Mouse (Mus musculus): Measurements from ENCODE around the gene Gm498. TPM values are rescaled to one million over a fixed set of nuclear protein-coding genes. Genes with fewer than 3 reads are reported as not detected.

The Gm498 gene
- polyA plus RNA-seq (2014; fragmentation: Nextera tagmentation; extraction: Ambion mirVana) = not detected in 2 replicates

DNA sequence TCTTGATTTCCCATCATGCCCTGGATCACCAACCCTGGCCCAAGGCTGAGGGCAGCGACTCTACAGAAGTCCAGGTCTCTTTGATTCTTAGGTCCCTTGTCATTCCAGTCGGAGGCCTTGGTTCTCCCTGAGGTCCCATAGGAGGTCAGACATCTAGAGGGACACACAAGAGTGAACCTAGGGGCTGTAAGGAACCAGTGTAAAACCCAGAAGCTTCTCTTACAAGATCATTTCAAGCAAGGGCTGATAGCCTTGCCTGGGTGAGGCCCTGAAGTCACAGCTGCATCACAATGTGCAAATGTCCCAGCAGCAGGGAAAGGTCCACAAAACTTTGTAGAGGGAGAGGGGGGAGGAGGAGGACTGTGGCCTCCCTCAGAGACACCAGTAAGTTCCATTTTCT is at the start of gene Gm498:
Gm498 (plus strand) TSS at position 301 of the 400 bp plus-strand sequence.
- H3K27me3 ChIP-seq (ENCODE audit: control insufficient read depth, insufficient read depth, low read length) = no peaks in the 10 kb centered on the region
- no peaks in the 10 kb centered on the region for H3K4me1 ChIP-seq (ENCODE audit: control insufficient read depth, insufficient read depth, low read length)
- no peaks in the 10 kb centered on the region for H3K36me3 ChIP-seq (replicated peaks; ENCODE audit: control insufficient read depth, insufficient read depth, low read depth, low read length)
- ATAC-seq (replicated peaks; ENCODE audit: insufficient number of reproducible peaks, low FRiP score, low TSS enrichment, low read depth) (no peak), DNase-seq (ENCODE audit: low spot score) (no peak)
- no peak within 1 kb of the TSS for H3K9ac ChIP-seq (replicated peaks; ENCODE audit: low read length)
- 77% methylated on average over 2 of the region's 2 CpGs for WGBS
- H3K9me3 ChIP-seq (replicated peaks; ENCODE audit: control insufficient read depth, low read length) = no peaks in the 10 kb centered on the region
- H3K27ac ChIP-seq (replicated peaks; ENCODE audit: low read depth, low read length) = no peak within 1 kb of the TSS
- no peak within 1 kb of the TSS for H3K4me3 ChIP-seq (ENCODE audit: low read depth, low read length)
- H3K4me2 ChIP-seq (ENCODE audit: low read depth, low read length) = no peak within 1 kb of the TSS

GRCm38 (mm10) chr7:143819201-143819600 is 47.4 kb upstream of the Gm498 start:
- 68% methylated on average over 4 of the region's 4 CpGs for WGBS
- Histone ChIP-seq H3K27me3 (ENCODE audit: control insufficient read depth, insufficient read depth, low read length) (no peaks in the 10 kb centered on the region), H3K4me3 (ENCODE audit: low read depth, low read length) (no peak overlapping the region), H3K9me3 (replicated peaks; ENCODE audit: control insufficient read depth, low read length) (no peaks in the 10 kb centered on the region), H3K4me2 (ENCODE audit: low read depth, low read length) (no peak overlapping the region), H3K27ac (replicated peaks; ENCODE audit: low read depth, low read length) (no peak overlapping the region), H3K4me1 (ENCODE audit: control insufficient read depth, insufficient read depth, low read length) (peaks cover 5% of the 10 kb centered on the region; the same call in 1 of the 2 replicates), H3K9ac (replicated peaks; ENCODE audit: low read length) (no peak overlapping the region), H3K36me3 (replicated peaks; ENCODE audit: control insufficient read depth, insufficient read depth, low read depth, low read length) (no peaks in the 10 kb centered on the region; the same call in none of the 2 replicates)
- ATAC-seq (replicated peaks; ENCODE audit: insufficient number of reproducible peaks, low FRiP score, low TSS enrichment, low read depth) (no peak), DNase-seq (ENCODE audit: low spot score) (no peak)

- no peaks in the 10 kb centered on the region for H3K9me3 ChIP-seq (replicated peaks; ENCODE audit: control insufficient read depth, low read length)
- WGBS = 79% methylated on average over 2 of the region's 2 CpGs
- no peak for DNase-seq (ENCODE audit: low spot score)
- no peaks in the 10 kb centered on the region; the same call in none of the 2 replicates for H3K36me3 ChIP-seq (replicated peaks; ENCODE audit: control insufficient read depth, insufficient read depth, low read depth, low read length)
- no peaks in the 10 kb centered on the region for H3K27me3 ChIP-seq (ENCODE audit: control insufficient read depth, insufficient read depth, low read length)
- peaks cover 5% of the 10 kb centered on the region; the same call in 1 of the 2 replicates for H3K4me1 ChIP-seq (ENCODE audit: control insufficient read depth, insufficient read depth, low read length)
- no peak overlapping the region for H3K4me3 ChIP-seq (ENCODE audit: low read depth, low read length)
- no peak for ATAC-seq (replicated peaks; ENCODE audit: insufficient number of reproducible peaks, low FRiP score, low TSS enrichment, low read depth)
- no peak overlapping the region for H3K27ac ChIP-seq (replicated peaks; ENCODE audit: low read depth, low read length)
- H3K9ac ChIP-seq (replicated peaks; ENCODE audit: low read length) = no peak overlapping the region
- no peak overlapping the region for H3K4me2 ChIP-seq (ENCODE audit: low read depth, low read length)
These were observed 45.4 kb upstream of the Gm498 start for GRCm38 (mm10) chr7:143821241-143821640.

GRCm38 (mm10) chr7:143822375-143823265 is 44.0 kb upstream of the Gm498 start, which contains the start of the genes Nadsyn1 and Dhcr7:
TSS of gene Nadsyn1 (minus strand) at chr7:143822849.
TSS of gene Dhcr7 (plus strand) at chr7:143823145.
- H3K9ac ChIP-seq (replicated peaks; ENCODE audit: low read length) = peak within 1 kb of the TSS; percentile 79
- H3K4me1 ChIP-seq (ENCODE audit: control insufficient read depth, insufficient read depth, low read length) = peaks cover 5% of the 10 kb centered on the region; the same call in 1 of the 2 replicates
- peak; percentile 98 for ATAC-seq (replicated peaks; ENCODE audit: insufficient number of reproducible peaks, low FRiP score, low TSS enrichment, low read depth)
- H3K9me3 ChIP-seq (replicated peaks; ENCODE audit: control insufficient read depth, low read length) = no peaks in the 10 kb centered on the region
- peak; percentile 99 for DNase-seq (ENCODE audit: low spot score)
- under 1% methylated on average over 38 of the region's 40 CpGs for WGBS
- no peak within 1 kb of the TSS; the same call in 1 of the 2 replicates for H3K27ac ChIP-seq (replicated peaks; ENCODE audit: low read depth, low read length)
- H3K36me3 ChIP-seq (replicated peaks; ENCODE audit: control insufficient read depth, insufficient read depth, low read depth, low read length) = no peaks in the 10 kb centered on the region; the same call in 1 of the 2 replicates
- no peaks in the 10 kb centered on the region for H3K27me3 ChIP-seq (ENCODE audit: control insufficient read depth, insufficient read depth, low read length)
- H3K4me3 ChIP-seq (ENCODE audit: low read depth, low read length) = peak within 1 kb of the TSS; percentile 60
- peak within 1 kb of the TSS; percentile 73 for H3K4me2 ChIP-seq (ENCODE audit: low read depth, low read length)

DNA sequence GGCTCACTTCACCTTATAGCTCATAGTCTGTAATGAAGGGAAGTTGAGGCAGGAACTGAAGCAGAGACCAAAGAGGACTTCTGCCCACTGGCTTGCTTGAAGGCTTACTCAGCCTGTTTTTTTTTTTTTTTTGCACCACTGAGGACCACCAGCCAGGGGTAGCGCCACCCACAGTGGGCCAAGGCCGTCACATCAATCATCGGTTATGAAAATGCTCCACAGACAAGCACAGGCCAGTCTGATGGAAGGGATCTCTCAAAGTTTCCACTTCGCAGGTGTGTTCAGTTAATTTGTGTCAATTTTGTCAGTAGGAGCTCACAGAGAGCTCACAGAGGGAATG is 43.4 kb upstream of the Gm498 start:
- Histone ChIP-seq H3K4me1 (ENCODE audit: control insufficient read depth, insufficient read depth, low read length) (peaks cover 5% of the 10 kb centered on the region; the same call in 1 of the 2 replicates), H3K27me3 (ENCODE audit: control insufficient read depth, insufficient read depth, low read length) (no peaks in the 10 kb centered on the region), H3K36me3 (replicated peaks; ENCODE audit: control insufficient read depth, insufficient read depth, low read depth, low read length) (no peaks in the 10 kb centered on the region; the same call in 1 of the 2 replicates), H3K4me2 (ENCODE audit: low read depth, low read length) (peak overlapping the region; percentile 73), H3K9me3 (replicated peaks; ENCODE audit: control insufficient read depth, low read length) (no peaks in the 10 kb centered on the region), H3K27ac (replicated peaks; ENCODE audit: low read depth, low read length) (no peak overlapping the region), H3K9ac (replicated peaks; ENCODE audit: low read length) (peak overlapping the region; percentile 53), H3K4me3 (ENCODE audit: low read depth, low read length) (peak overlapping the region; percentile 32)
- ATAC-seq (replicated peaks; ENCODE audit: insufficient number of reproducible peaks, low FRiP score, low TSS enrichment, low read depth) = peak; percentile 25
- 72% methylated on average over 4 of the region's 4 CpGs for WGBS
- peak; percentile 6 for DNase-seq (ENCODE audit: low spot score)

- Histone ChIP-seq H3K9me3 (replicated peaks; ENCODE audit: control insufficient read depth, low read length) (no peaks in the 10 kb centered on the region), H3K36me3 (replicated peaks; ENCODE audit: control insufficient read depth, insufficient read depth, low read depth, low read length) (no peaks in the 10 kb centered on the region; the same call in 1 of the 2 replicates), H3K4me1 (ENCODE audit: control insufficient read depth, insufficient read depth, low read length) (peaks cover 3% of the 10 kb centered on the region), H3K27ac (replicated peaks; ENCODE audit: low read depth, low read length) (no peak overlapping the region), H3K4me2 (ENCODE audit: low read depth, low read length) (no peak overlapping the region), H3K27me3 (ENCODE audit: control insufficient read depth, insufficient read depth, low read length) (no peaks in the 10 kb centered on the region), H3K4me3 (ENCODE audit: low read depth, low read length) (no peak overlapping the region), H3K9ac (replicated peaks; ENCODE audit: low read length) (no peak overlapping the region)
- WGBS = 84% methylated on average over 2 of the region's 2 CpGs
- DNase-seq (ENCODE audit: low spot score) = no peak
- no peak for ATAC-seq (replicated peaks; ENCODE audit: insufficient number of reproducible peaks, low FRiP score, low TSS enrichment, low read depth)
These were observed 39.7 kb upstream of the Gm498 start for GRCm38 (mm10) chr7:143826985-143827384.

- H3K36me3 ChIP-seq (replicated peaks; ENCODE audit: control insufficient read depth, insufficient read depth, low read depth, low read length) = no peaks in the 10 kb centered on the region; the same call in 1 of the 2 replicates
- ATAC-seq (replicated peaks; ENCODE audit: insufficient number of reproducible peaks, low FRiP score, low TSS enrichment, low read depth) = peak; percentile 99
- H3K27me3 ChIP-seq (ENCODE audit: control insufficient read depth, insufficient read depth, low read length) = no peaks in the 10 kb centered on the region
- no peaks in the 10 kb centered on the region for H3K9me3 ChIP-seq (replicated peaks; ENCODE audit: control insufficient read depth, low read length)
- under 1% methylated on average over 37 of the region's 37 CpGs for WGBS
- peak overlapping the region; percentile 75 for H3K9ac ChIP-seq (replicated peaks; ENCODE audit: low read length)
- peak overlapping the region; percentile 86 for H3K4me2 ChIP-seq (ENCODE audit: low read depth, low read length)
- peak overlapping the region; percentile 56 for H3K4me3 ChIP-seq (ENCODE audit: low read depth, low read length)
- H3K27ac ChIP-seq (replicated peaks; ENCODE audit: low read depth, low read length) = peak overlapping the region; percentile 83
- peak; percentile 98 for DNase-seq (ENCODE audit: low spot score)
- no peaks in the 10 kb centered on the region; the same call in 1 of the 2 replicates for H3K4me1 ChIP-seq (ENCODE audit: control insufficient read depth, insufficient read depth, low read length)
These were observed 36.9 kb upstream of the Gm498 start for GRCm38 (mm10) chr7:143829504-143830331.

Measured in embryonic facial prominence, embryonic 11.5 days (tissue).